Mouse (Mus musculus): ENCODE data around the gene Snrnp48.
A peak's percentile ranks its signal among the peaks of the same experiment; 100 is the strongest.

Gene Snrnp48

DNA sequence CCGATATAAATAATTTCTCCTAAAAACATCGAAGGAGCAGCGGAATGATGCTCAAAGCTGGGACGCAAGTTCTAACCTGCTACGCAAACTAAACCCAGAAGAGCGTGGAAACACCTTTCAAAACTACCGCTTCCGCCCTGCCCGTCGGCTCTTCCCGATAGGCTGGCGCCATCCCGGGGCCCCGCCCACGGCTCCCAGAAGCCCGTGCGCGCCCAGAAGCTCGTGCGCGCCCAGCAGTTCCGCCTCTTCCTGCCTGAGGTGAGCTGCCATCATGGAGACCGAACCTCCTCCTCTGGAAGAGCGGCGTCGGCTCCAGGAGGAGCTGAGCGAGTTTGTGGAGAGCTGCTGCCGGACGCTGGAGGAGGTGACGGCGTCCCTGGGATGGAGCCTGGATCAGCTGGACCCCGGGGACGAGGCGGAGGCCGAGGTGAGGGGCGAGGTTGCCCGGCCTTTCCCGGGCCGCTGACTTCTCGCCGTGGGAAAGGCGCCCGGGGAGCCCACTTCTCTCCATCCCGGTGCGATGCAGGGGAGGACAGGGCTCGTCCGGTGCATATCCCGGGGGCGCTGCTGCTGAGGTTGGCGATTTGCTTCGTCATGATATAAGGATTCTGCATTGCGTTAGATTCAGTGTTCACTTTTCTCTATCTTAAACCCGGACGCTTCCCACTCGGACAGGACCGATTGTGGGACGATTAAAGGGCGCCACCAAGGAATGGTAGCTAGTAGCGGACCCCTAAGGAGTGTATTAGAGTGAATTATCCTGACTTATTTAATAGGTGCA, at the start of gene Snrnp48:
Snrnp48 (plus strand) TSS at position 237 of the 781 bp plus-strand sequence.
- peak; percentile 82 for DNase-seq

DNA sequence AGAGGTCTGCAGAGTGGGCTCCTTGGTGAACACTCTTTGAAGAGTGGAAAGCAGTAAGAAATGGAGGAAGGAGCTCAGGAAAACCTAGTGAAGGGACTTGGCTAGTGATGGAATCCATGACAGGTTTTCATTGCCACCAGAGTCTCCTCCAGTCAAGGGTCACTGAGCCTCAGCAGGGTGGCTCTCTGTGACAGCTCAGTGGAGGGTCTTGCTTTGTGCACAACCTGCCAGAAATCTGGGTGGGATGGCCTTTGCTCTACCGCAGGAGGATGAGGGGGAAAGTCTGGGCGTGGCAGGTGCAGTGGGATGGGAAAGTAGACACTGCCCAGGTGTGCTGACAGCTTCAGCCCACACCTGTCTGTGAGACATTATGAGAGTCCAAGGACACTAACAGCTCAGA, 49.2 kb upstream of the Snrnp48 start:
- no peak for DNase-seq

- no peak for DNase-seq
These were observed 47.1 kb upstream of the Snrnp48 start for GRCm38 (mm10) chr13:38157635-38158034.

- DNase-seq = no peak
These were observed 42.7 kb upstream of the Snrnp48 start for GRCm38 (mm10) chr13:38162002-38162401.

DNA sequence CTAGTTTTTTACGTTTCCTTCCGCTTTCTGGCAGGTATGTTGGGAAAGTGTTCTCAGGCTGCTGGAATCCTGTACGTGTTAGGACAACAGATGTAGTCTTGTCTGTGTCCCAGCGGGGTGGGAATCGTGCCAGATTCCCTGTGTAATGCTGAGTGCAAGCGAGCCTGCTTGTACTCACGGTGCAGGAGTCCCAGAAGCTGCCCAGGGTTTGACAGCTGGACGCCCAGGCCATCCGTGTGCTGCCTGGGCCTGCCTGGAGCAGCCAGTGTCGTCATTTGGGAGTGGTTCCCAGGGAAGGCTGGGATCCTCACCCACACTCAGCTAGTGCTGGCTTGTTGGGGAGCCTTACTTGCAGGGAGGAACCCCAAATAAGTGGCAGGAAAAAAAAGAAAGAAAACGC, 42.1 kb upstream of the Snrnp48 start:
- peak; percentile 29 for DNase-seq

DNA sequence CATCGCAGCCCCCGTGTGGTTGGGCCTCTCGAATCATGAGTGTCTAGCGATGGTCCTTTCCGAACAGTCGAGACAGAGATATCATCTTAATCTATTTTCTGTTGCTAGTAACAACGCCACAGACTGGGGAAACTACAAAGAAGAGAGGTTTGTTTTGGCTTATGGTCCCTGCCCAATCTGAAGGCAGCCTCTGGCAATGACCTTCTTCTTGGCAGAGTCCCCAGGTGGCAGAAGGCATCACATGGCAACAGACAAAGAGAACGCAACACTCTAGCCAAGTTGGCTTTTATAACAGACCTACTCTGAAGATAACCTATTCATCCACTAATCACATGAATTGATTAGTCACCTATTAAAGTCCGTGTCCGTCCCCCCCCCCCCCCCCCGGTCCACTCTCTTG, 39.8 kb upstream of the Snrnp48 start:
- no peak for DNase-seq

GRCm38 (mm10) chr13:38167056-38167455, 37.7 kb upstream of the Snrnp48 start:
- DNase-seq = no peak

DNA sequence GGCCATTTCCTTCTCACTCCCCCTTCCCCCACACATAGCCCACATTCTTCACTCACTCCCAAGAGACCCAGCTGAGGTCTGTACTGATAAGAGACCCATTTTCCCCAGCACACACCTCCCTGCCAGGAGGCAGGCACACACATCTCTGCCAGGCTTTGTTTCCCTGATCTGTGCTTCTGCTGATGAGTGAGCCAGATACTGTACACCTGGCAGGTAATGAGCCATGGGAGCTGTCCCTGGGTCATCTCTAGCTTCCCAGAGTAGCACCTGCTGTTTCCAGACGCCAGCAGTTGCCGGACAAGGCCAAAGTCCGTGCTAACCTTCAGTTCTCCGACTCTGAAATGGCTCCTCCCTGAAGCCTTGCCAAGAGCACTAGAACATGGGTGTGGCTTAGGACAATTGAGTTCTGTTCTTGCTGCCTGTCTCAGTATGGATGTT, 34.0 kb upstream of the Snrnp48 start:
- no peak for DNase-seq

DNA sequence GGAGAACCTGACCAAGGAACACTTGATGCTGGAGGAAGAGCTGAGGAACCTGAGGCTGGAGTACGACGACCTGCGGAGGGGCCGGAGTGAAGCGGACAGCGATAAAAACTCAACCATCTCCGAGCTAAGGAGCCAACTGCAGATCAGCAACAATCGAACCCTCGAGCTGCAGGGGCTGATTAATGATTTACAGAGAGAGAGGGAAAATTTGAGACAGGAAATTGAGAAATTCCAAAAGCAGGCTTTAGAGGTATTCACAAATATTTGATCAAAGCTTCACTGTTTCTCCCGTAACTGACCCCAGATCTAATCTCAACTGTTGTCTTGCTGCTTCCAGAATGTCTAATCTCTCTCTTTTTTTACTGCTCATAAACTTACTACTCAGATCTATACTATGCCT, 11.3 kb upstream of the Snrnp48 start:
- DNase-seq = no peak

- DNase-seq = no peak
These were observed 3.3 kb upstream of the Snrnp48 start for GRCm38 (mm10) chr13:38201413-38201812.

- DNase-seq = no peak
These were observed 567 bp upstream of the Snrnp48 start for GRCm38 (mm10) chr13:38204171-38204570.

DNA sequence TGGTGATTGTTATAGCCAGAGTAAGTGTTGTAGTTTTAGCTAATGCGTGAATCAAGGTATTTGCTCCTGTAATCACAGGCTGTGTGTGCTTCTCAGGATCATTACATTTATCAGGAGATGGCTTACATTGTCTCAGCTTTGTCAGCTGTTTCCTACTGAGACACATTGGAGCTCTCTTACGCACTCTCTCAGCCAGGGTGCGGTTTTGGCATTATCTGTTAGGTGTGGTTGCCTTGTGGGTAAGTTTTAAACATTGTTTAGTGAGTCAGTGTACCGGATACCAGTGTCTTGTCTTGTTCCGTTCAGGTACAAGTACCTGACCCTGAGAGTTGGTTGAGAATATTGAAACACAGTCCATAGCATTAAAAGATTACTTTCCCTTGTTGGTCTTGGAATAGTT, 6.4 kb downstream of the Snrnp48 start:
- DNase-seq = no peak

GRCm38 (mm10) chr13:38218686-38219085, 13.9 kb downstream of the Snrnp48 start:
- DNase-seq = no peak

DNA sequence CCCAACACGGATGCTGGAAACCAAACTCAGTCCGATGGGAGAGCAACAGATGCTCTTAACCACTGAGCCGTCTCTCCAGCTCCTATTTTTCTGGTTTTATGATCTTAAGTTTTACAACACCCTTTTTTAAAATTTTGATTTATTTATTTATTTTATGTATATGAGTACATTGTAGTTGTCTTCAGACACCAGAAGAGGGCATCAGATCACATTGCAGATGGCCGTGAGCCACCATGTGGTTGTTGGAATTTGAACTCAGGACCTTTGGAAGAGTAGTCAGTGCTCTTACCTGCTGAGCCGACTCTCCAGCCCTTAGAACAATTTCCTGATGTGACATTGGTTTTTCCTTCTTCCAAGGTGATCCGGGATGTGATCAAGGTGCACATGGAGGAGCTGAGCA, 15.6 kb downstream of the Snrnp48 start:
- no peak for DNase-seq

DNA sequence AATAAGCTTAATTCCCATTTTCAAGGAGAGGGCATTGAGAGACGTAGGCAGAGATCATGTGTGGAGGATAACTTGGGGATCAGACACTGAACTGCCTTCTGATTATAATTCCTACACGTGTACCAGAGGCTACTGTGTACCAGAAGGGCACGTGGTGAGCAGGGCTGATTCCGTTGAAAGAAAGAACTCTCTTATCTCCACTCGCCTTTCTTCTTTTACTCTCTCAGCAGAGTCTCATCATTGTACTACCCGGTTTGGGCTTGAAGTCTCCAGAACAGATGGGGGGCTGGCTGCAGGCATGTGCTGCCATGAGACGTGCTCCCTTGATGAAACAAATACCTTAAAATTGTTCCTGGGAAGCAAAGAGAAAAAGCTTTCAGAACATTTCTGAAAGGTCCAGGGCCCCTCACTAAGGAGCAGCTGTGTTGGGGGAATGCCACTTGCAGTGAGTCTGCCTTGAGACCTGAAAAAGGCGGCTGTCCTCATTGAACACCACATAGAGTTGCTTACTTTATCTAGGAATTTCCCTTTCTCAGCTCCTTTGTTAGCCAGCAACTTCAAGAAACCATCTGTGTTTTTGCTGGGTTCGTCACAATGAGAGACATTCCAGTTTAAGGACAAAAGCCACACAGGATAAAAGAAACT, 25.6 kb downstream of the Snrnp48 start:
- DNase-seq = no peak

- no peak for DNase-seq
These were observed 27.7 kb downstream of the Snrnp48 start for GRCm38 (mm10) chr13:38232411-38232810.

DNA sequence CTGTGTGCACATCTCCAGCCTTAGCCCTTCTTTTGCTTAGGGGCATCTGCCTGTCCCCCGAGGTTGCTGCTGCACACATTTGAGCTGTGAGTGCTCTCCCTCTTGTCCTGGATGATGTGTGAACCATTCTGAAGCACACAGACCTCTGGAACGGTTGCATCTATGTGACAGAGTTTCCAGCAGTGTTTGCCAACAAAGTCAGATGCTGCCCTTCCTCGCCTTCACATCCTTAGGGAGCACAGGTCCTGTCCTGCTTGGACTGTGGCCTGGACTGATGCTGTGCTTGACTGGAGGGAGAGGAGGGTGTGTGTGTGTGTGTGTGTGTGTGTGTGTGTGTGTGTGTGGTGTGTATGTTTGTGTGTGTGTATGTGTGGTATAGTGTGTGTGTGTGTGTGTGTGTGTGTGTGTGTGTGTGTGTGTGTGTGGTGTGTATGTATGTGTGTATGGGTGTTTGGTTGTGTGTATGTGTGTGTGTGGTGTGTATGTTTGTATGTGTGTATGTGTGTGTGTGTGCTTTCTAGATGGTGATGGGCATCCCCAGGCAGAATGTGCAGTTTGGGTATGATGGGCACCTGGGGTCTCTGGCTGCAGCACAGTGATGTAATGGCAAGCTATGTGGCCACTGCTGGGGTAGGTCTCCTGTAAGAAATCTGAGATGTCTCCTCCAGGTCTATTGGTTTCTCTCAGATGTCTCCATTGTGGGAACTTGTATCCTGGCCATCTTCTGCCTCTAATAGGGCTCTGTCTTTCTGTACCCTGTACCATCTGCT, 28.3 kb downstream of the Snrnp48 start:
- DNase-seq = no peak

- no peak for DNase-seq
These were observed 29.9 kb downstream of the Snrnp48 start for GRCm38 (mm10) chr13:38234651-38235050.

GRCm38 (mm10) chr13:38235370-38235769, 30.6 kb downstream of the Snrnp48 start:
- no peak for DNase-seq

- no peak for DNase-seq
These were observed 43.4 kb downstream of the Snrnp48 start for GRCm38 (mm10) chr13:38248151-38248550.

- no peak for DNase-seq
These were observed 46.5 kb downstream of the Snrnp48 start for GRCm38 (mm10) chr13:38251226-38251625.

DNA sequence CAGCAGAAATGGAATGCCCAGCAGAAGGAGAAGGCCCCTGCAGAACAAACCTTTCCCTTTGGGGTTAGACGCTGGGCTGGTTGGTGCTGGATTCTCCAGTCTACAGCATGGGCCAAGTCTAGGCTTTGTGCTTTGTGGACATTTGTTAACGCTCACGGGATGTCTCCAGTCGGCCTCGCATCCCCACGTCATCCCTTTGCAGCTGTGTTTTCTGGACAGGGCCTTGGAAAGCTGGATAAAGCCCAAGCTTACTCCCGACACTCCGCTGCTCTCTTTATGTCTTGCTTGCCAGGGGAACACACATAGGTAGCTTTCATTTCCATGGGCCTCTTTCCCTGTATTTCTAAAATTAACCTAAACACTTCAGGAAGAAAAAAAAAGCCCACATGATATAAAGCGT, 49.0 kb downstream of the Snrnp48 start:
- no peak for DNase-seq

DNA sequence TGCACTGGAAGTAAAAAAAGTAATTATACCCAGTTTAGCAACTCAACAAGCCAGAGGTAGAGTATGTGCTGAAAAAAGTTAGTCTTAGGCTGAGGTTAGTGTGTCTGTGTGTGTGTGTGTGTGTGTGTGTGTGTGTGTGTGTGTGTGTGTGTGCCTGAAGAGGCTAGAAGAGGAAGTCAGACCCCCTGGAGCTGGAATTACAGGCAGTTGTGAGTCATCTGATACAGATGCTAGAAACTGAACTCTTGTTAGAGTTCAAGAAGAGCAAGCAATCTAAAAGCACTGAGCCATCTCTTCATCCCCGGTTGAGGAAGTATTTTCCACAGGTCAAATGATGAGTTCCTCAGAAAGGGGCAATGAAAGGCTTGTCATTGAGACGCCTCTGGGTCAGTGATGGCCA, 54.2 kb downstream of the Snrnp48 start:
- DNase-seq = no peak
